Comparison of ENCODE assay signal across 16 mouse cellular contexts in the genomic region with DNA sequence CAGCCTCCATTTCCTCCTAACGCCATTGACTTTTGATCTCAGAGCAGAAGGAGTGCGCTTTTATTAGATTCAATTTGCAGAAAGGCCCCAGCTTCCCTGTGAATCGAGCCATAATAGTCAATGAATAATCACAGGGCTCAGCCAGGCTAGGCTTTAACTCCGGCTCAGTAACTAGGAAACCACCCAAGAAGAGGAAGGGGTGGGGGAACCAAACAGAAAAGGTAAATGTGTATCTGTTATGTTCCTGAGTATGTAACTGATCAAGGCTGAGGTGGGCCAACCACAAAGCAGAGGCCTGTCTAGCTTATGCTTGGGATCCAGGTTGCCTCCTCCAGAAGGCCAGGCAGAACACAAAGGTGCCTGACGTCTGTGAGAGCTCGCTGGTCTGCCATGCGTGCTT. TPM values are rescaled to one million over a fixed set of nuclear protein-coding genes. Genes with fewer than 3 reads are reported as not detected.
DNase-seq lines count a peak whose midpoint lies in the region; ATAC-seq and TF ChIP-seq lines count a peak whose summit lies in the region.
"Had no signal": no experiment of that assay in that cellular context is flagged by ENCODE, and none has a peak within 500 bp of the region (broad histone marks: within the 10 kb centered on the region; RNA-seq: fewer than 3 reads in every experiment).

No protein-coding gene starts in this region.

- no peak for TF ChIP-seq CTCF in kidney, postnatal 0 days (IDR thresholded peaks at IDR 0.05; ENCODE audit: low read depth)
- TF ChIP-seq CTCF in small intestine, adult 2 months (IDR thresholded peaks at IDR 0.05; ENCODE audit: extremely low read depth, insufficient read length, insufficient replicate concordance, low read depth, low read length): no peak

- no peaks in the 10 kb centered on the region for H3K27me3 ChIP-seq in liver, embryonic 13.5 days
- no peaks in the 10 kb centered on the region for H3K27me3 ChIP-seq in liver, embryonic 12.5 days (replicated peaks)
- H3K27me3 ChIP-seq in intestine, embryonic 16.5 days (replicated peaks; ENCODE audit: control insufficient read depth, insufficient read depth, low read length): no peaks in the 10 kb centered on the region
- no peaks in the 10 kb centered on the region for H3K27me3 ChIP-seq in kidney, postnatal 0 days (ENCODE audit: insufficient read depth, low read length)
- H3K27me3 ChIP-seq in small intestine, adult 2 months (ENCODE audit: control insufficient read depth, insufficient read depth, low read length): no peaks in the 10 kb centered on the region
- H3K27me3 ChIP-seq in midbrain, embryonic 11.5 days (ENCODE audit: control insufficient read depth, insufficient read depth, low read length): no peaks in the 10 kb centered on the region
- H3K27me3 ChIP-seq: heart, embryonic 13.5 days had no signal

- no peaks in the 10 kb centered on the region; the same call in 1 of the 2 replicates for H3K36me3 ChIP-seq in liver, embryonic 13.5 days
- H3K36me3 ChIP-seq in liver, embryonic 12.5 days: 0 out of 2 replicates have a peak, but pooled peaks cover 7% of the 10 kb centered on the region
- H3K36me3 ChIP-seq in intestine, embryonic 16.5 days (ENCODE audit: control insufficient read depth, insufficient read depth, low read length): no peaks in the 10 kb centered on the region
- no peaks in the 10 kb centered on the region for H3K36me3 ChIP-seq in kidney, postnatal 0 days (ENCODE audit: insufficient read depth, low read length)
- H3K36me3 ChIP-seq in small intestine, adult 2 months (ENCODE audit: control insufficient read depth, insufficient read depth, low read length): peaks cover 4% of the 10 kb centered on the region
- no peaks in the 10 kb centered on the region for H3K36me3 ChIP-seq in midbrain, embryonic 11.5 days (ENCODE audit: control insufficient read depth, insufficient read depth, low read length)

- no peak overlapping the region for H3K4me3 ChIP-seq in liver, embryonic 13.5 days (replicated peaks)
- H3K4me3 ChIP-seq in liver, embryonic 12.5 days: no peak overlapping the region
- peak overlapping the region; percentile 6; the same call in 1 of the 2 replicates for H3K4me3 ChIP-seq in intestine, embryonic 16.5 days (ENCODE audit: low read length)
- no peak overlapping the region for H3K4me3 ChIP-seq in kidney, postnatal 0 days (replicated peaks; ENCODE audit: low read depth, low read length)
- H3K4me3 ChIP-seq in small intestine, adult 2 months (ENCODE audit: low read depth, low read length): peak overlapping the region; percentile 47
- H3K4me3 ChIP-seq in midbrain, embryonic 11.5 days (ENCODE audit: low read depth, low read length): no peak overlapping the region
- H3K4me3 ChIP-seq: heart, embryonic 13.5 days; megakaryocyte, embryonic 14.5 days; myocyte had no signal

- no peak overlapping the region for H3K9ac ChIP-seq in liver, embryonic 13.5 days
- H3K9ac ChIP-seq in liver, embryonic 12.5 days: no peak overlapping the region
- no peak overlapping the region for H3K9ac ChIP-seq in intestine, embryonic 16.5 days (ENCODE audit: low read depth, low read length)
- no peak overlapping the region for H3K9ac ChIP-seq in kidney, postnatal 0 days (ENCODE audit: low read depth, low read length)
- no peak overlapping the region for H3K9ac ChIP-seq in midbrain, embryonic 11.5 days (ENCODE audit: low read length)
- H3K9ac ChIP-seq: heart, embryonic 13.5 days; liver, embryonic 14.5 days had no signal

- TF ChIP-seq POLR2A in small intestine, adult 2 months (IDR thresholded peaks at IDR 0.05; ENCODE audit: low read depth, low read length): no peak

- H3K9me3 ChIP-seq in liver, embryonic 13.5 days (replicated peaks): no peaks in the 10 kb centered on the region
- H3K9me3 ChIP-seq in liver, embryonic 12.5 days (replicated peaks): no peaks in the 10 kb centered on the region
- no peaks in the 10 kb centered on the region for H3K9me3 ChIP-seq in intestine, embryonic 16.5 days (ENCODE audit: control insufficient read depth, low read length)
- H3K9me3 ChIP-seq in kidney, postnatal 0 days (replicated peaks; ENCODE audit: low read length): no peaks in the 10 kb centered on the region
- no peaks in the 10 kb centered on the region for H3K9me3 ChIP-seq in midbrain, embryonic 11.5 days (ENCODE audit: control insufficient read depth, low read length)
- H3K9me3 ChIP-seq: heart, embryonic 13.5 days; megakaryocyte, embryonic 14.5 days had no signal

- no peak for ATAC-seq in liver, embryonic 13.5 days (ENCODE audit: low read depth)
- ATAC-seq in liver, embryonic 12.5 days: no peak
- ATAC-seq in intestine, embryonic 16.5 days: peak; percentile 60
- ATAC-seq in kidney, postnatal 0 days (replicated peaks; ENCODE audit: low FRiP score, low read depth): peak; percentile 55
- no peak for ATAC-seq in midbrain, embryonic 11.5 days (ENCODE audit: low FRiP score)
- ATAC-seq: forebrain, embryonic 16.5 days had no signal

- no peak for DNase-seq in liver, embryonic 13.5 days
- DNase-seq in kidney, postnatal 0 days (ENCODE audit: low spot score): peak; percentile 63
- DNase-seq in embryo, embryonic 10.5 days (ENCODE audit: low spot score): no peak
- DNase-seq in midbrain, embryonic 11.5 days (ENCODE audit: low spot score, missing footprints): no peak
- DNase-seq in frontal cortex, postnatal 36 days (ENCODE audit: low spot score in 2 of 2): no peak
- DNase-seq: cerebellum, adult 8-10 months; embryo, embryonic 11 days; gastrocnemius, postnatal 25 days had no signal

- peak overlapping the region; percentile 53 for H3K27ac ChIP-seq in liver, embryonic 13.5 days
- no peak overlapping the region for H3K27ac ChIP-seq in liver, embryonic 12.5 days
- peak overlapping the region; percentile 98 for H3K27ac ChIP-seq in intestine, embryonic 16.5 days (ENCODE audit: low read length)
- peak overlapping the region; percentile 75 for H3K27ac ChIP-seq in kidney, postnatal 0 days
- peak overlapping the region; percentile 96 for H3K27ac ChIP-seq in small intestine, adult 2 months (ENCODE audit: insufficient read depth, low read depth, low read length)
- H3K27ac ChIP-seq in midbrain, embryonic 11.5 days (ENCODE audit: low read depth, low read length): no peak overlapping the region
- H3K27ac ChIP-seq: heart, embryonic 13.5 days; liver, embryonic 14.5 days had no signal

- H3K4me2 ChIP-seq in liver, embryonic 13.5 days: no peak overlapping the region
- no peak overlapping the region for H3K4me2 ChIP-seq in liver, embryonic 12.5 days
- 0 out of 2 replicates have a peak overlapping the region, but pooled peaks have one; percentile 23 for H3K4me2 ChIP-seq in intestine, embryonic 16.5 days (ENCODE audit: low read depth, low read length)
- H3K4me2 ChIP-seq in kidney, postnatal 0 days (ENCODE audit: low read length): no peak overlapping the region
- no peak overlapping the region for H3K4me2 ChIP-seq in midbrain, embryonic 11.5 days
- H3K4me2 ChIP-seq: heart, embryonic 13.5 days had no signal

- peaks cover 25% of the 10 kb centered on the region for H3K4me1 ChIP-seq in liver, embryonic 13.5 days (replicated peaks)
- H3K4me1 ChIP-seq in liver, embryonic 12.5 days: peaks cover 29% of the 10 kb centered on the region
- H3K4me1 ChIP-seq in intestine, embryonic 16.5 days (ENCODE audit: control insufficient read depth, insufficient read depth, low read length): peaks cover 24% of the 10 kb centered on the region
- peaks cover 20% of the 10 kb centered on the region for H3K4me1 ChIP-seq in kidney, postnatal 0 days (replicated peaks; ENCODE audit: insufficient read depth, low read length)
- peaks cover 28% of the 10 kb centered on the region; the same call in 1 of the 2 replicates for H3K4me1 ChIP-seq in small intestine, adult 2 months (ENCODE audit: control insufficient read depth, insufficient read depth, insufficient read length, low read length)
- H3K4me1 ChIP-seq in midbrain, embryonic 11.5 days (ENCODE audit: control insufficient read depth, insufficient read depth, low read length): no peaks in the 10 kb centered on the region

- 63% methylated on average over 7 of the region's 7 CpGs for WGBS in liver, embryonic 13.5 days (ENCODE audit: insufficient replicate concordance)
- WGBS in liver, embryonic 12.5 days (ENCODE audit: insufficient replicate concordance): 72% methylated on average over 7 of the region's 7 CpGs
- WGBS in intestine, embryonic 16.5 days: 44% methylated on average over 7 of the region's 7 CpGs
- 53% methylated on average over 7 of the region's 7 CpGs for WGBS in kidney, postnatal 0 days
- 29% methylated on average over 7 of the region's 7 CpGs for WGBS in small intestine, adult 2 months
- WGBS in midbrain, embryonic 11.5 days: 60% methylated on average over 7 of the region's 7 CpGs

RNA-seq across cellular contexts. Expression of gene Ets2, which starts 1.7 kb away (rescaled TPM):
- polyA plus RNA-seq in liver, embryonic 13.5 days (2015; fragmentation: Nextera tagmentation; extraction: Ambion mirVana): 10.2 and 13.3 TPM in 2 replicates
- polyA plus RNA-seq in liver, embryonic 12.5 days (2016; fragmentation: Nextera tagmentation; extraction: Ambion mirVana): 18.6 and 19.7 TPM in 2 replicates
- polyA plus RNA-seq in intestine, embryonic 16.5 days (2015; fragmentation: Nextera tagmentation; extraction: Ambion mirVana): 58.6 and 59.8 TPM in 2 replicates
- 50.8 and 51.7 TPM in 2 replicates for polyA plus RNA-seq in kidney, postnatal 0 days (2015; fragmentation: Nextera tagmentation; extraction: Ambion mirVana)
- 69.5 and 115 TPM in 2 replicates for polyA plus RNA-seq in small intestine, adult 2 months (2012; rRNA removed)
- 13.7 and 16.6 TPM in 2 replicates for polyA plus RNA-seq in midbrain, embryonic 11.5 days (2014; fragmentation: Nextera tagmentation; extraction: Ambion mirVana)

Comparison
In these comparisons a context has a peak if more than half of its experiments do, and no peak if none do; other contexts are left out.
1. H3K27ac ChIP-seq: peak in liver, embryonic 13.5 days (single experiment), intestine, embryonic 16.5 days (single experiment), kidney, postnatal 0 days (single experiment) and small intestine, adult 2 months (single experiment); none in liver, embryonic 12.5 days (single experiment) and midbrain, embryonic 11.5 days (single experiment).
2. ATAC-seq: peak in intestine, embryonic 16.5 days (single experiment) and kidney, postnatal 0 days (single experiment); none in liver, embryonic 13.5 days (single experiment), liver, embryonic 12.5 days (single experiment) and midbrain, embryonic 11.5 days (single experiment).
3. H3K4me3 ChIP-seq: peak in intestine, embryonic 16.5 days (single experiment) and small intestine, adult 2 months (single experiment); none in liver, embryonic 13.5 days (single experiment), liver, embryonic 12.5 days (single experiment), kidney, postnatal 0 days (single experiment) and midbrain, embryonic 11.5 days (single experiment).